Mouse (Mus musculus) thymus, postnatal 10 days (tissue): ENCODE data around the gene Adamtsl1.

Experiments used
- DNase-seq, 2 experiments: peaks; one replicate each; pipeline ENCODE4 v3.0.0; 2021; ENCODE audit warnings: low spot score in 2 of 2

Gene Adamtsl1

GRCm38 (mm10) chr4:86312366-86312765 is 798.4 kb downstream of the Adamtsl1 start:
- DNase-seq = no peak

GRCm38 (mm10) chr4:86314442-86314841 is 800.5 kb downstream of the Adamtsl1 start:
- DNase-seq = no peak

GRCm38 (mm10) chr4:86315122-86315521 is 801.1 kb downstream of the Adamtsl1 start:
- no peak for DNase-seq

GRCm38 (mm10) chr4:86317916-86318542 is 804.1 kb downstream of the Adamtsl1 start:
- DNase-seq = no peak

- DNase-seq = no peak
Measured at GRCm38 (mm10) chr4:86325411-86325810, 811.4 kb downstream of the Adamtsl1 start.

- no peak for DNase-seq
Measured at GRCm38 (mm10) chr4:86326003-86326402, 812.0 kb downstream of the Adamtsl1 start.

- DNase-seq = no peak
Measured at GRCm38 (mm10) chr4:86326638-86327037, 812.7 kb downstream of the Adamtsl1 start.

GRCm38 (mm10) chr4:86329481-86329880 is 815.5 kb downstream of the Adamtsl1 start:
- DNase-seq = no peak

GRCm38 (mm10) chr4:86335861-86336415 is 822.0 kb downstream of the Adamtsl1 start:
- DNase-seq = no peak

- DNase-seq = no peak
Measured at GRCm38 (mm10) chr4:86337216-86337765, 823.3 kb downstream of the Adamtsl1 start.

- DNase-seq = no peak
Measured at GRCm38 (mm10) chr4:86349341-86349740, 835.4 kb downstream of the Adamtsl1 start.

GRCm38 (mm10) chr4:86352121-86352520 is 838.1 kb downstream of the Adamtsl1 start:
- DNase-seq = no peak

- DNase-seq = no peak
Measured at GRCm38 (mm10) chr4:86353550-86353949, 839.6 kb downstream of the Adamtsl1 start.

- no peak for DNase-seq
Measured at GRCm38 (mm10) chr4:86359398-86359797, 845.4 kb downstream of the Adamtsl1 start.

- no peak for DNase-seq
Measured at GRCm38 (mm10) chr4:86369055-86369454, 855.1 kb downstream of the Adamtsl1 start.

GRCm38 (mm10) chr4:86373166-86373565 is 859.2 kb downstream of the Adamtsl1 start:
- DNase-seq = no peak

GRCm38 (mm10) chr4:86383124-86383523 is 869.2 kb downstream of the Adamtsl1 start:
- DNase-seq = no peak

GRCm38 (mm10) chr4:86385121-86385520 is 871.1 kb downstream of the Adamtsl1 start:
- DNase-seq = no peak

- no peak for DNase-seq
Measured at GRCm38 (mm10) chr4:86388430-86388829, 874.5 kb downstream of the Adamtsl1 start.

GRCm38 (mm10) chr4:86391176-86391575 is 877.2 kb downstream of the Adamtsl1 start:
- DNase-seq = no peak

- DNase-seq = no peak
Measured at GRCm38 (mm10) chr4:86395636-86396035, 881.7 kb downstream of the Adamtsl1 start.

GRCm38 (mm10) chr4:86396672-86397288 is 882.8 kb downstream of the Adamtsl1 start:
- no peak for DNase-seq

- DNase-seq = no peak
Measured at GRCm38 (mm10) chr4:86397470-86397869, 883.5 kb downstream of the Adamtsl1 start.
